Mouse (Mus musculus) Muller cell, postnatal 12 days (primary cell): Measurements from ENCODE around the gene Gm9970.
A peak's percentile ranks its signal among the peaks of the same experiment; 100 is the strongest.

Experiments used
- DNase-seq: peaks from one replicate; pipeline ENCODE4 v3.0.0-alpha.2; 2015; ENCODE audit errors: inconsistent ontology term

Gene Gm9970

DNA sequence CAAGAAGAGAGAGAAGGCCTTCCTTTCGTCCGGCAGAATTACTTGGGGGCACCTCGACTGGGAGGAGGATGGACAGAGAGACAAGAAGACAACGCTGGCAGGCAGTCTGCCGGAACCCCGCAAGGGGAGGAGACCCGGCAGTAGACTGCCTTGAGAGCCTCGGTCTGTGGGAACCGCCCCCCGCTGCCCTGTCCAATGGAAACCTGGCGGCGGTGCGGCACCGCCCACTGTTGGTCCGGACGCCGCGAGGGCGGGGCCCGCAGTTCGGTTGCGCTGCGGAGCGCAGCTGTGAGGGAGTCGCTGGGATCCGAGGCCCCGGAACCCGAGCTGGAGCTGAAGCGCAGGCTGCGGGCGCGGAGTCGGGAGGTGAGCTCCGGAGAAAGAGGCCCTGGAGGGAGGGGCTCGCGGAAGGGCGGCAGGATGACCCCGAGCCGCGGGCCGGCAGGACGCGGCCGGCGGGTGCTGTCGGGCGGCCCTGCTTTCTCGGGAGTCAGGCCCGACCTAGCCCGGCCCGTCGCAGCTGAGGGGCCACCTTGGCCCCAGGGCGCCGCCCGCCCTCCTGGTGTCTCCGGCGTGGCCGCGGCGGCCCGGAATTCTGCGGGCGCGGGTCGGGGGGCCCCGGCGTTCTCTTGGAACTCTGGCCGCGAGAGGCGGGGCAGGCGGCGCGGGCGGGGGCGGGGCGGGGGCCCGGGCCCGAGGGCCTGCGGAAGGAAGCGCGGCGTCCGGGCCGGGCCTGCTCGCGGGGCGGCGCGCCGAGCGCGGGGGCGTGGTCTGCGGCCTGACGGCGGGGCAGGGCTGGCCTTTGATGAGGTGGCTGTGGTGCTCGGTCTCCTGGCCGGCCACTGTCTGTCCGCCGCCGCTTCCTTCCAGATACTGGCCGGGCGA is at the start of gene Gm9970, which contains the start of gene Nrbp1:
Gene Gm9970 (minus strand): TSS at position 596 of the 885 bp plus-strand sequence.
Gene Nrbp1 (plus strand): TSS at position 228 of the 885 bp plus-strand sequence.
- DNase-seq: peak; percentile 99

DNA sequence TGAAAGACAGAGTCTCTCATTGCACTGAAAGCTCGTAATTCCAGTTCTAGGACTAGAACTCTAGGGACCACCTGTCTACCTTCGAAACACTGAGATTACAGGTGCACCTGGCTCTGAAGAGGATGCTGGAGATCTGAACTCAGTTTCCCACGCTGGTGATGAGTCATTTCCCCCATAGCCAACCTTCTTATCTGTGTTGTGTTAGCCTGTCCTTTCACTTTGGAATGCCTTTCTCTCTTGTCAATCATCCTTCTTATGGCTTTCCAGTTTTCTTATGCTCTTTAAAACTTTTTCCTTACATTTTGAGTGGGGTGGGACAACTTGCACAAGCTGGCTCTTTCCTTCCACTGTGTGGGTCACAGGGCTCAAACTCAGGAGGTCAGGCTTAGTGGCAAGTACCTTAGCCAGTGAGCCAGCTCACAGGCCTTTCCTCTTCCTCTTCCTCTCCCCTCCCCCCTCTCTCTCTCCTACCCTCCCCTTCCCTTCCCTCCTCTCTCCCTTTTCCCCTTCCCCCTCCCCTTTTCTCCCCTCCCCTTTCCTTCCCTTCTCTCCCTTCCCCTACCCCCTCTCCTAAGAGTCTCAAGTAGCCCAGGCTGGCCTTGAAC is 48.7 kb upstream of the Gm9970 start:
- no peak for DNase-seq

DNA sequence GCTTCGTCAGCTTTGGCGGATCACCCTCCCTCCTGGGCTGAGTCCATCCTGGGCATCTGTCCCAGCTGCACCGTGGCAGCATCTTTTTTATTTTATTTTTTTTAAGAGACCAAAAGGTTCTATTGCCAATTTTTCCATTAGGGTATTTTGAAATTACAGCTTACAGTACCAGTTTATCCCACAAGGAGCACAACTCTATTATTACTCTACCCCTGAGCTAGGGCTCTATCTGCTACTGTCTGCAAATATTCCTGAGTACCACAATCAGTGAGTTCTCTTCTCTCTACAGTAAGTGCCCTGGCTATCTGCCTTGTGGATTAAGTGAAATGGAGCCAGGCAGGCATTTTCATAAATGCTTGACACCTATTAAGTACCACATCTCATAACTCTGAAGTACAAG is 47.6 kb upstream of the Gm9970 start:
- DNase-seq: no peak

DNA sequence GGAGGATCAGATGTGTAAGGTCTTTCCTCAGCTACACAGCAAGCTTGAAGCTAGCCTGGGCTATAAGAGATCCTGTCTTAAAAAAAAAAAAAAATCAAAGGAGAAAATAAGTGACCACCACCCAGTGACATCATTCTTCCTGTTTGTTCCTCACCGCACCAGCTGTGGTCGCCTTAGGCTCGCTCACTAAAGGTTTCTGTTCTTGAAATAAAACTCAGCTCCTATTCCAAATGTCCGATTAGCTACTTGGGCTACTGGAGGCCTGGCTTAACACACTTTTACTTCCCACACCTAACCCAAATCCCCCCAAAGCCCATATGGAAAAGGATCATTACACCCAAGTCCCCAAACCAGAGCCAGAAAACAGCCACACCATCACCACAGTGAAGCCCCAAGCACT is 47.2 kb upstream of the Gm9970 start:
- no peak for DNase-seq

DNA sequence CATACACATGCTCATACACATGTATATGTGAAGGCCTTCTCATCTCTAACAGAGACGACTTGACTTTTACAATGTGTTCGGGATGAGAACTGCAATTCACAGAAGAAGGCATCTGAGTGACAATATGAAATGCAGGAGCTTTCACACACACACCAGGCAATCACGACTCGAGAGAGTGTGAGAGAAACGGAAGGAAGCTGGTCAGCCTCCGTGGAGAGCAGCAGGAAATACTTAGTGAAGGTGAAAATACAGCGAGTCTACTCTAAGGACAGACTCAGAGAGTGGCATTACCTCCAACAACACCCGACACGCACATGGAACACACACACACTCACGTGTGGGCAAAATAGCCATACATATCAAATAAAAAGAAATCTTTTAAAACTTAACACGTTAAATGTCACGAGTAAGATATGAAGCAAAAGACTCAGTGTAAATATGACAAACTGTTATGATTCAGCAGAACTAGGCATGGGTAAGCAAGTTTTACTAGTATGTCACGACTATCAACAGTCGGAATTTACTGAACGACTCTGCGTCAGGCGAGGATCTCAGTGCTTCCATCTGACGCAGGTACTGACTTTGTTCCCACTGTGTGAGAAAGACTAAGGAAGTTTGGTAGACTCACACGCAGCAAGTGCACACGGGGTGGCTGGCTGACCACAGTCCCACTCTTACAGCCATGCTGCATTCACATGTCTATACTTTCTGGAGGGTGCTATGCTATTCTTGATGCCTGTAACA is 38.4 kb upstream of the Gm9970 start:
- no peak for DNase-seq

DNA sequence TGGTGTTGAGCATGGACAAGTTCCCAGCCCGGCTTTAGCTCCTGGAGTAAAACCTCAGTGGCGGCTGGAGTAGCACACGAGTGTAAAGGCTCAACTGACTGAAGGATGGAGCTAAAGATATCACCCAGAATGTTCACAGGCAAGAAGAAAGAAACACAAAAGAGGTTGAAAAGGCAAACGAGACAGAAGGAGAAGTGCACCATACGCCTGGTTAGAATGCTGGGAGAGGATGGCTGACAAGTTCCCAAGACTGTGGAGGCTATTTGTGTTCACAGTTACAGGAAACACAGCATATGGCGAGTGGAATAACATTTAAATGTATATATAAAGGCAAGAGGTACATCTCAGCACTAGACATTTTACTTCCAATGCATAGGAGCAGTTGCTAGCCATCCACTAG is 32.0 kb upstream of the Gm9970 start:
- no peak for DNase-seq

DNA sequence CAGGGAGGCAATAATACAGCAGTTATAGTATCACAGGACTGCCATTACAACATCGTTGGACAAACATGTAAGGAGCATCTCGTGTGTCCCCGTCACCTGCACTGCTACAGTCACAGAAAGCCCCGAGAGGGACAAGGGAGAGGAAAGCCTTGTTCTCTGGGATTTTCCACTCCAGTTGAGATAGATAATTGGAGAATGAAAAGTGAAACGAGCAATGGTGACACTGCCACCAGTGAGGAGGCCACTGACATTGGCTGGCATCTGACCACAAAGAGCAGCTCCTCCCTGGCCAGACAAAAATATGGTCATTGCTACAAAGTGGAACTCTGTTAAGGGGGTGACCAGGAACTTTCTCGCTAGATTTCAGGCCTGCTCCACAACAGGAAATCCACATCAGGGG is 26.7 kb upstream of the Gm9970 start:
- peak; percentile 56 for DNase-seq

DNA sequence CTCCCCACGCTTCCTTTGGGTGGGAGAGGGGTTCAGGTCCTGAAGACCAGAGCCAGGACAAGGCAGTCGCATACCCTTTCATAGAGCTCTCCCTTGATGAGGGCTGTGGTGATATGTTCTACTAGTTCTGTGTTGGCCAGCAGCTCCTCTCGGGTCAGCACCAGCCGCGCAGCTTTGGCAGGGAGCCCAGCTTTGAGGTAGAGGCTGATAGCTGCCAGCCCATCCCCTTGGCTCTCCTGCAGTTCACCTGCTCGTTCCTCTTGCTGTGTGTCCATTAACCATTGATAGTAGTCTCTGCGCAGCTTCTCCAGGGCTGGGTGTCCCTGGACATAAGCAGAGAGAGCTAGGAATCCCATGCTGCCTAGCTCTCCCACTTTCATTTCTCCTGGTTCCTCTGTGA is 25.1 kb upstream of the Gm9970 start:
- no peak for DNase-seq

DNA sequence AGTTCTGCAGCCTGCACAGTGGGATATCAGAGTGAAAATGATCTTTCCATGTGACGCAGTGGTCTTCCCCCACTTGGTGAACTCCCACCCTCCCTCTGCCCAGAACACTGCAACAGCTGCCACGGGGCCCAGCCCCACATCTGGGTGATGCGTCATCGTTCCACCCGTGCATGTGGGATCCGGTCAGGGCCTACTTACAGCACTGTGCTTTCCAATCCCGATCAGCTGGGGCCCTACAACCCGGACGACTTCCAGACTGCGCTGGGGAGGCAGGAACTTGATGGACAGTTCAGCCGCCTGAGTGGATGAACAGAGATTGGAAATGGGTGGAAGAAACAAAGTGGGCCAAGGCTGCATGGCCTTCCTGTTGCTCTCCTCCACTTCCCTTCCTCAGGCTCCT is 16.6 kb upstream of the Gm9970 start:
- no peak for DNase-seq

DNA sequence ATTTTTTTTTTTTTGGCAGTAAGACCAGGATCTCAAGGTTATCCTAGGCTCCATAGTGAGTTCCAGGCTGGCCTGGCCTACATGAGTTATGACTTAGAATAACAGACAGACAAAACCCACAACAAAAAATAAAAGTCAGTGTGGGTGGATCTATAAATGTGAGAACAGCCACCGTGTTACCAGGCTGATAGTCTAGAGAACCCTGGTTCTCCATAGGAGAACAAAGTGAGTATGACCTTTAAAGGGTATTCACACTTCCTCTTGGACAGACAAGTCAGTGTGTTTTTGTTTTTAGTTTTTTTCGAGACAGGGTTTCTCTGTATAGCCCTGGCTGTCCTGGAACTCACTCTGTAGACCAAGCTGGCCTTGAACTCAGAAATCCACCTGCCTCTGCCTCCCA is 14.9 kb upstream of the Gm9970 start:
- no peak for DNase-seq

DNA sequence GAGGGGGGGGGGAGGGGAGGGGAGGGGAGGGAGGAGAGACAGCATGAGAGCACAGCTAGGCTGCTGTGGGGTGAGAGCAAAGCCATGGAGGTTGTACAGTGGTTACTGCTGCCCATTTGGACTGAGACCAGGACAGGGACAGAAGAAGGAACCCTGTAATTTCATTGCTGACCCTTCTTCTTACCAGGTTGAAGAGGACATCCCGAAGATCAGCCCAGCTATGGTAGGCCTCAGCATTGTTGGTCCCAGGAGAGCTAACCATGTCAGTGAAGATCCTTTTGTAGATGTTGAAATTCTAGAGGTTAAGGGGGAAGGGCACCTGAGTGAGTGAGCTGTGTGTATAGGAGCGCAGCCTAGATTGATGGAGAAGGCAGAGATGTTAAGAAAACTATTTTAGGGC is 14.3 kb upstream of the Gm9970 start:
- DNase-seq: no peak

DNA sequence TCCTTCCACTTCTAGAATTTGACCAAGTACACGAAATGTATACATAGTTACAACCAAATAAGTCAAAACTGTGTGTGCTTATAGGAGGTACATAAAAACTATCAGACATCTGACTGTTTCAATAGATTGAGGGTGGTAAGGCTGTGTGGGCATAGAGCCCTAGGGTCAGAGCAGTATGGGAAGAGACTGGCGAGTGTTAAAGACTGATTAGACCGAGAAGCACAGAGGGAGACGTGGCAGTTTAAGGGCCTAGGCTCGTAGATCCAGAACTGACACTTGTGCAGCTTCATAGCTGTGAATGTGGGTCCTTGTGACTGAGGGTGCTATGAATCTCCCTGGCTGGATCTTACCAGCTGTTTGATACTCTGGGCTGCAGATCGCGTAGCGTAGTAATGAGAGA is 13.9 kb upstream of the Gm9970 start:
- DNase-seq: no peak

DNA sequence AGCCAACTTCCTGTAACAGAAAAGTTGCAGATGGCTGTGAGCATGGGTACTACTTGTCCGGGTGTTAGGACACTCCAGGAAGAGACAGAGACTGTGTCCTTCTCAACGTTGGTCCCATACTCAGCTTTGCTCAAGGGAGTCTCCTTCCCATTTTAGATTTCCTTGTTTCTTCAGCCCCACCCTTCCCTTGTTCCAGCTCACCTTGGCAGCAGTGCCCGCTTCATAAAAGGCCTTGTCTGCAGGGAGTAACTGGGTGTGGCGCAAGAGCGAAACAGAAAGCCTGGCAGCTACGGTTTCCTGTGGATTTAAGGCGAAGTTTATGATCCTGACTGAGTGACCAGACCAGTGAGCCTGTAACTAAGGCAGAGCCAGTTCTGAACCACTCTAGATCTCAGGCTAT is 13.4 kb upstream of the Gm9970 start:
- no peak for DNase-seq

DNA sequence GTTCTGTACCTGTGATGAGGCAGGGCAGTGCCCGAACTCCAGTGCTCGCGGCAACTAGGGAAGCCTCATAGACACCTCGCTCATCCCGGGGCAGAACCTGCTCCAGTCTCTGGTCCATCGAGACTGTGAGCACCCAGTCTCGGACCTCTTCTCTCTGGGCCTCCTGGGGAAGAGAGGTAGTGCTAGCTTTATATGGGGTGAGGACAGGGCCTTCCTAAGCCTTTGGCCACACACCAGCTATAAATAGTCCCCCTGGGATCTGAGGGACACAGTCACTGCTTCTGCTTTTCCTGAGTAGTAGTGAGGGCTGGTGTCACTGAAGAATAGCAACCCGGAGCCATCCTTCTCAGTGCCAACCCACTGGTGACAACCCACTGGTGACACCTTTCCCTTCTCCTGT is 12.8 kb upstream of the Gm9970 start:
- DNase-seq: no peak

DNA sequence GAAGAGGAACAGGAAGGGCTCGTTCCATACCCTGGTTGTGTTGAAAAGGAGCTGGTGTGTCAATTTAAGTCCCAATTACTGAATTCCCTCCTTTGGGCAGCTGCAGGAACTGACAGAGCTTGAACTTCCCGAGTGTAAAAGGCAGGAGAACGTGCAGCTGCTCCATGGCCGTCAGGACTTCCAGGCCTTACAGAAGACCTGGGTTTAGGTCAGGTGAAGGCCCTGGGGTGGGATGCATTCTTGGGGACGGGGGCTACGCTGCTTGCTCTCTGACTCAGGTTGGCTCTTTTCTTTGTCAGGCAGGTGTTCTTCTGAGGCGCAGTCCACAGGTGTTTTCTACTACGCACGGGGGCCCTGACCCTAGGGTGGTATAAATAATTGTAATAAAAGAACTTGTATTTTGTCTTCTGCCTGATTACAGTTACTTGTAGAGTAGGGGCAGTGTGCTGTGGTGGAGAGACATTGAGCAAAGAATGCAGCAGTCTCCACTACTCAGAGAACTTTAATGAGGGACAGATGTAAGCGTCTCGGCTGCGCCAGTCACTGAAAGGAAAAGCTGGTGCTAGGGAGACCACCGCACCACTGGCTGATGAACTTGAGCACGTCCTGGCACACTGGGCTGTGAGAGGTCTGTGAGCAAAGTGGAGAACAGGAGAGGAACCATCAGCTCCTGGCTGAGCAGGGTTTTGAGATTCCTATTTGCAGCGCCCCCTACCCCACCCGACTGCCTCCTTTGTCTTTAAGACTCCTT is 11.9 kb upstream of the Gm9970 start:
- DNase-seq: no peak

DNA sequence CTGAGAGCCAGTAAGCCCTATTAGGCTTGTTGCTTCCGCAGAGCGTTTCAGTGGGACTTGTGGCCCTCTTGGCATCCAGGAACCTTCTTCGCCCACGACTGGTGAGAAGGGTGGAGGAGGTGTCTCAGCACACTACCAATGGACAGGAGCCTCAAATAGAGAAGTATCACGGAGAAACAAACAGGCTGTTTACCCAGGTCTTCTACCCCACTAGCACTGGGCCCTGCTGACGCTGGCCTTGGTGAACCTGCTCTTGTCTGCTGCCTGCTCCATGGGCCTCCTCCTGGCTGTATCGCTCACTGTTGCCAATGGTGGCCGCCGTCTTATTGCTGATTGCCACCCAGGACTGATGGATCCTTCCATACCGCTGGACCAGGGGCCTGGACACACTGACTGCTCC is 11.1 kb upstream of the Gm9970 start:
- DNase-seq: no peak

DNA sequence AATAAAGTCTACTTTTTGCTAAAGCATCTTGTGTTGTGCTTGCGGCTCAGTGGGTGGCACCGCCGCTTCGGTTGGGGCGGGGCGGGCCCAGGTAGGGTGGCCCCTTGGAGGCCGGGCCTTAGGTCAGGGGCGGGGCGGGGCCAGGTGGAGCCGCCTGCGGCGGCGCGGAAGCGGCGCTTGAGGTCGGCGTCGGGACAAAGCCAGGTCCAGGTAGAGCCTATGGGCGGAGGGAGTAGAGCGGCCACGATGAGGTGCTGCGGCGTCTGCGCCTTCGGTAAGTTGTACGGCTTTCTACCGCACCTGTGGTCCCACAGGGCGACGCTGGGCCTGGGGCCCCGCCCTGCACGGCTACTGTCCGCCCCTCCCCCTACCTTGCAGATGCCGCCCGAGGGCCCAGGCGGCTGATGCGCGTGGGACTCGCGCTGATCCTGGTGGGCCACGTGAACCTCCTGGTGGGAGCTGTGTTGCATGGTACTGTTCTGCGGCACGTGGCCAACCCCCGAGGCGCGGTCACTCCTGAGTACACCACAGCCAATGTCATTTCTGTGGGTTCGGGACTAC is 10.6 kb upstream of the Gm9970 start, which contains the start of gene Krtcap3:
Gene Krtcap3 (plus strand): TSS at position 151 of the 561 bp plus-strand sequence.
- DNase-seq: no peak

DNA sequence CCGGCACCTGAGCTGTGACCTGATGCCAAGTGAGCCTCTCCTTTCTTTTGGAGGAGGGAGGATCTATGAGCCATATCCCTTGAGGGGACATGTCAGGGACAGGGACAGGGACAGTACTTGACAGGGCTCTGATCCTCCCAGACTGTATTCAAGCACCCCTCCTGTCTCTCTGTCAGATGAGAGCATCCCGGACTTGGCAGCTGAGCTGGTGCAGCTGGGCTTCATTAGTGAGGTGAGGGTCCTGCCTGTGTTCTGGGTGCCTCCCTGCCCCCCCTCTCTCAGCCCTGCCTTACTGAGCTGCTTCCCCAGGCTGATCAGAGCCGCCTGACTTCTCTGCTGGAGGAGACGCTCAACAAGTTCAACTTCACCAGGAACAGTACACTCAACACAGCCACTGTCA is 9.7 kb upstream of the Gm9970 start:
- DNase-seq: no peak

DNA sequence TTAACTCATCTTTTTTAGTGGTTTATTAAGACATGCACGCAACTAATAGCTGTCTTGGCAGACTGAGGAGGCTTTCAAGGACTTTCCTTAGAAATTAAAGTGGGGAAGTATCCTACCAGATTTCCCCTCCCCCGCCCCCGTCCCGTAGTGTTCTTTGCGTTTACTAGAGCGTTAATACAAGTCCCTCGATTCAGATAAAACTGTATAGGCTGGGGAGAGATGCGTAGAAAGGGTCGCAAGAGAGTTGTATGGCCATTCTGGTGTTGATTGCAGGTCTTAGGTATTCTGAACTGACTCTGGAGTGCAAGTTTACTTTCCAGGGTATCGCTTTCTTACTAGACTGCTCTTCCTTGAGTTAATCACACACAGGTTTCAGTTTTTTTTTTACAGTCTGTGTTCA is 1.2 kb upstream of the Gm9970 start:
- no peak for DNase-seq

DNA sequence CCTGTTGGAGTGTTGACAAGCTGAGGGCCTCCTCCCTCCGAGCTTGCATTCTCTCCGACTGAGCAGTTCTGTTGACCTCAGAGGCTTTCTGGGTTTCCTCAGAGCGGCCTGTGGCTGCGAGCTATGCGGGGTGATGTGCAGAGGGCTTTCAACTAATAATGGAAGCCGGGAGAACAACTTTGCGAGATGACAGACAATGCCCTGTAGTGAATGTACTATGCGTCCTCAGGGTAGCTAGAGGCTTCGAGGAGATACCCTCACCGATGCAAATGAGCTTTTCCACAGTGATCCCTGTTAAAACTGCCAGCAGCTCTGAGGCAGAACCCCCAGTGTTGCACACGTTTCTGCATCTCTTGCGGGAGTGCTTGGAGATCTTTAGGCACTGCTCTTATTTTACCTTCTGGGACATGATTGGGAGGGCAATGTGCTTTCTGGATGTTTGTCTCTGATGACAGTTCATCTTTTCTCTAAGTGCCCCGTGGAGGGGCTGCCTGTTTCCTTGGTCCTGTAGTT is 546 bp upstream of the Gm9970 start:
- no peak for DNase-seq

DNA sequence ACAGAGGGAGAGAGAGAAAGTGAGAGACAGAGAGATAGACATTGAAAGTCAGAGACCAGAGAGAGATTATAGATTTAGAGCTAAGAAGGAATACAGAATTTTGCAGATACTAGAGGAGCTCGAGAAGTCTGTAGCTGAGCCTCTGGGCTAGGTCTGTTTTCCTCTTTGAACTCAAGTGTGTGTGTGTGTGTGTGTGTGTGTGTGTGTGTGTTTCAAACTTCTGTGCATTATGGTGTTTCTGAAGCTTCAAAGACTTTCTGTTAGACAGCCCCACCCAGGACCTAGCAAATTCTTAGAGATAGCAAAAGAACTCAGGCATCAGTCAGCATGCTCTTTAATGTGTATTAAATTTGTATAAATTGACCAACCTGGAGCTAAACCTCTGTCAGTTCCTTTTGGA is 14.4 kb downstream of the Gm9970 start:
- DNase-seq: no peak
